In the genomic region with DNA sequence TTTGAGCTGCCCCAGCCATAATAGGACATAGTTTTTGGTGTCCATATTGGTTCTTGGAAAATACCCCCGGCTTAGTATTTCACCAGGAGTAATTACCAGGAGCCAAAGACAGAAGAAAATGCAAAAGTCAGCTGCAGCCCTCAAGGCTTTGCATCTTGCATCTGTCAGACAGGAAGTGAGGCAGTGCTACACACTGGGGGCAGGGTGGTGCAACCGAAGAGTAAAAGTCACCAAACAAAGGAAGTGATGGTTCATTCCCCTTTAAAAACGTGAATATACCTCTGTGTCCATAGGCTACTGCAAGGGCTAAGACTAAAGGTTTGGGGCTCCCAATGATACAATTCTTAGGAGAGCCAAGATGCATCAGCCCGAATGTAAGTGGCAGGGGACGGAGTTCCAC, we compare ENCODE assay signal across 13 mouse cellular contexts. TPM values are rescaled to one million over a fixed set of nuclear protein-coding genes. Genes with fewer than 3 reads are reported as not detected.
DNase-seq lines count a peak whose midpoint lies in the region; ATAC-seq and TF ChIP-seq lines count a peak whose summit lies in the region.
"Had no signal": no experiment of that assay in that cellular context is flagged by ENCODE, and none has a peak within 500 bp of the region (broad histone marks: within the 10 kb centered on the region; RNA-seq: fewer than 3 reads in every experiment).

No protein-coding gene starts in this region.

- H3K9ac ChIP-seq in heart, embryonic 12.5 days: no peak overlapping the region
- no peak overlapping the region for H3K9ac ChIP-seq in heart, adult 2 months (ENCODE audit: low read depth, low read length)
- H3K9ac ChIP-seq in intestine, postnatal 0 days (ENCODE audit: low read depth, low read length): no peak overlapping the region

- peaks cover 40% of the 10 kb centered on the region for H3K36me3 ChIP-seq in heart, embryonic 12.5 days
- 0 out of 2 replicates have a peak, but pooled peaks cover 6% of the 10 kb centered on the region for H3K36me3 ChIP-seq in heart, adult 2 months (ENCODE audit: control insufficient read depth, insufficient read depth, low read length)
- H3K36me3 ChIP-seq in spleen, adult 2 months (ENCODE audit: control insufficient read depth, insufficient read depth, low read length): peaks cover 3% of the 10 kb centered on the region
- peaks cover 17% of the 10 kb centered on the region for H3K36me3 ChIP-seq in intestine, postnatal 0 days (ENCODE audit: control insufficient read depth, insufficient read depth)
- H3K36me3 ChIP-seq: limb, embryonic 13.5 days had no signal

- H3K4me3 ChIP-seq in heart, embryonic 12.5 days: no peak overlapping the region
- no peak overlapping the region for H3K4me3 ChIP-seq in heart, adult 2 months
- H3K4me3 ChIP-seq in spleen, adult 2 months (ENCODE audit: extremely low read depth, insufficient read depth, insufficient read length): no peak overlapping the region
- H3K4me3 ChIP-seq in intestine, postnatal 0 days (ENCODE audit: low read depth, low read length): no peak overlapping the region
- H3K4me3 ChIP-seq: limb, embryonic 13.5 days had no signal

- ATAC-seq in heart, embryonic 12.5 days (ENCODE audit: insufficient number of reproducible peaks, low FRiP score): no peak
- peak; percentile 52 for ATAC-seq in megakaryocyte progenitor cell, adult 5-6 weeks (replicated peaks; ENCODE audit: poor library complexity)
- no peak for ATAC-seq in intestine, postnatal 0 days
- ATAC-seq: hindbrain, postnatal 0 days had no signal

- WGBS in heart, embryonic 12.5 days: 62% methylated on average over 5 of the region's 5 CpGs
- WGBS in heart, adult 2 months: 61% methylated on average over 5 of the region's 5 CpGs
- WGBS in spleen, adult 2 months: 45% methylated on average over 5 of the region's 5 CpGs
- 66% methylated on average over 5 of the region's 5 CpGs for WGBS in intestine, postnatal 0 days

- TF ChIP-seq EP300 in heart, adult 2 months (IDR thresholded peaks at IDR 0.05; ENCODE audit: insufficient read depth, low read depth, low read length): no peak

- TF ChIP-seq POLR2A in heart, adult 2 months (IDR thresholded peaks at IDR 0.05; ENCODE audit: insufficient read depth, low read depth, low read length): no peak
- no peak for TF ChIP-seq POLR2A in spleen, adult 2 months (IDR thresholded peaks at IDR 0.05; ENCODE audit: low read depth, low read length)

- H3K4me2 ChIP-seq in heart, embryonic 12.5 days: no peak overlapping the region
- H3K4me2 ChIP-seq in intestine, postnatal 0 days (replicated peaks; ENCODE audit: low read depth): no peak overlapping the region
- H3K4me2 ChIP-seq: limb, embryonic 13.5 days had no signal

- H3K79me2 ChIP-seq in heart, adult 2 months (replicated peaks; ENCODE audit: control insufficient read depth, insufficient read depth, low read length): no peaks in the 10 kb centered on the region

- peak overlapping the region; percentile 53; the same call in 1 of the 2 replicates for H3K27ac ChIP-seq in heart, embryonic 12.5 days (ENCODE audit: poor library complexity, severe bottlenecking)
- H3K27ac ChIP-seq in heart, adult 2 months: no peak overlapping the region
- peak overlapping the region; percentile 71 for H3K27ac ChIP-seq in spleen, adult 2 months (ENCODE audit: insufficient read depth, low read length)
- no peak overlapping the region for H3K27ac ChIP-seq in intestine, postnatal 0 days (ENCODE audit: low read depth, low read length)
- H3K27ac ChIP-seq: hindbrain, postnatal 0 days; limb, embryonic 13.5 days had no signal

- intact Hi-C loops in heart, adult 2 months (cut with DNase I): loop anchor here (5.0 kb wide), 1 partner anchor 34 kb away; no protein-coding TSS in a partner anchor

- no peaks in the 10 kb centered on the region for H3K9me3 ChIP-seq in heart, embryonic 12.5 days (replicated peaks)
- H3K9me3 ChIP-seq in intestine, postnatal 0 days (ENCODE audit: control insufficient read depth): no peaks in the 10 kb centered on the region
- H3K9me3 ChIP-seq: limb, embryonic 13.5 days had no signal

- H3K27me3 ChIP-seq in heart, embryonic 12.5 days (replicated peaks): no peaks in the 10 kb centered on the region
- H3K27me3 ChIP-seq in heart, adult 2 months (ENCODE audit: control insufficient read depth, insufficient read depth, low read length): no peaks in the 10 kb centered on the region
- no peaks in the 10 kb centered on the region for H3K27me3 ChIP-seq in spleen, adult 2 months (ENCODE audit: control insufficient read depth, insufficient read depth, low read length)
- H3K27me3 ChIP-seq in intestine, postnatal 0 days (replicated peaks; ENCODE audit: control insufficient read depth, insufficient read depth, low read length): no peaks in the 10 kb centered on the region
- H3K27me3 ChIP-seq: limb, embryonic 13.5 days had no signal

- no peak for TF ChIP-seq CTCF in heart, adult 2 months (IDR thresholded peaks at IDR 0.05)
- TF ChIP-seq CTCF in spleen, adult 2 months (IDR thresholded peaks at IDR 0.05; ENCODE audit: extremely low read depth, insufficient read depth, insufficient read length, insufficient replicate concordance): no peak
- TF ChIP-seq CTCF in intestine, postnatal 0 days (IDR thresholded peaks at IDR 0.05; ENCODE audit: low read depth): no peak

- H3K4me1 ChIP-seq in heart, embryonic 12.5 days (replicated peaks): peaks cover 64% of the 10 kb centered on the region
- H3K4me1 ChIP-seq in heart, adult 2 months (ENCODE audit: control insufficient read depth, insufficient read depth, low read length): peaks cover 22% of the 10 kb centered on the region
- peaks cover 23% of the 10 kb centered on the region; the same call in 1 of the 2 replicates for H3K4me1 ChIP-seq in spleen, adult 2 months (ENCODE audit: control insufficient read depth, insufficient read depth, insufficient read length)
- no peaks in the 10 kb centered on the region for H3K4me1 ChIP-seq in intestine, postnatal 0 days (replicated peaks; ENCODE audit: control insufficient read depth, insufficient read depth, low read length)

- DNase-seq in heart, adult 2 months: no peak
- peak in 1 of 2 experiments; percentile 46 for DNase-seq in spleen, adult 2 months (ENCODE audit: low read depth in 1 of 2, low spot score in 2 of 2)
- DNase-seq in spleen, adult 12 weeks (ENCODE audit: low spot score): no peak
- DNase-seq in thymus, postnatal 25 days: peak; percentile 79
- no peak for DNase-seq in gastrocnemius, postnatal 4 days (ENCODE audit: low spot score in 2 of 2)
- DNase-seq: cerebellum, postnatal 36 days; lung, postnatal 14 days had no signal

RNA-seq across cellular contexts. Expression of gene Rbm44, which starts 48.4 kb away (rescaled TPM):
- polyA plus RNA-seq in heart, embryonic 12.5 days (2016; fragmentation: Nextera tagmentation; extraction: Ambion mirVana): 2.1 and 2.7 TPM in 2 replicates
- total RNA-seq in heart, adult 2 months (2021): not detected
- not detected in 2 replicates for polyA plus RNA-seq in heart, adult 2 months (2012; rRNA removed)
- polyA plus RNA-seq in spleen, adult 2 months (2012; rRNA removed): 0.05 TPM in 1 of 2 replicates, not detected in the other
- total RNA-seq in megakaryocyte progenitor cell, adult 5-6 weeks (2015): 3.9 and 5.3 TPM in 2 replicates
- total RNA-seq in megakaryocyte progenitor cell, adult 5-6 weeks (2017): 6.4 and 6.5 TPM in 2 replicates
- polyA plus RNA-seq in intestine, postnatal 0 days (2015; fragmentation: Nextera tagmentation; extraction: Ambion mirVana): 0.13 and 0.52 TPM in 2 replicates
- total RNA-seq in gastrocnemius, postnatal 4 days (2021): under 1 TPM in 1 of 2 experiments, not detected in 1; 0.10 TPM
- total RNA-seq: hindbrain, postnatal 0 days had no signal
- polyA plus RNA-seq: C2C12 had no signal

Comparison
In these comparisons a context has a peak if more than half of its experiments do, and no peak if none do; other contexts are left out.
1. H3K27ac ChIP-seq: peak in heart, embryonic 12.5 days (single experiment) and spleen, adult 2 months (single experiment); none in heart, adult 2 months (single experiment) and intestine, postnatal 0 days (single experiment).